Mouse (Mus musculus): ENCODE measurements around the gene Cdhr3. TPM values are rescaled to one million over a fixed set of nuclear protein-coding genes. Genes with fewer than 3 reads are reported as not detected.
"Not testable (repeated sequence)": the region's sequence is repeated elsewhere in the genome, so short reads cannot be mapped to it uniquely, and the experiment has no call there.

Cdhr3 gene
- polyA plus RNA-seq, 1 experiment: not detected

DNA sequence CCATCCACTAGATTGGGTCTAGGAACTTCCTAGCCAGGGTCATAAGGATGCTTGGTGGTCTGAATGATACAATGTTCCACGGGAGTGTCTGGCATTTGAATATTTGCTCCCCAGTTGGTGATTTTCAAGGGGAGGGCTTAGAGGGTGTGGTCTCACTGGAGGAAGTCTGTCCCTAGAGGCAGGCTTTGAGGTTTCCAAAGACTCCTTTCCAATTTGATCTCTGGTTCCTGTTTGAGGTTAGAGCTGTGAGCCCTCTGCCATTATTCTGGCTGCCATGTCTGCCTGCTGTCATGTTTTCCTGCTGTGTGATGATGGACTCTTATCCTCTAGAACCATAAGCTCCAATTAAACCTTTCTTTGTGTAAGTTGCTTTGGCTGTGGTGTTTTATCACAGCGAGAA lies 29.4 kb downstream of the Cdhr3 start:
- Histone ChIP-seq H3K79me2 (ENCODE audit: control insufficient read depth, insufficient read depth) (no peaks in the 10 kb centered on the region), H3ac (ENCODE audit: control insufficient read depth, insufficient read length, low read depth) (no peak overlapping the region), H3K4me3 (ENCODE audit: insufficient read depth, poor library complexity, severe bottlenecking) (no peak overlapping the region), H3K27me3 (ENCODE audit: control insufficient read depth, insufficient read depth, insufficient read length) (no peaks in the 10 kb centered on the region), H3K79me3 (ENCODE audit: low read depth) (no peaks in the 10 kb centered on the region), H3K36me3 (ENCODE audit: control insufficient read depth, insufficient read depth) (no peaks in the 10 kb centered on the region)
- TF ChIP-seq CTCF (IDR thresholded peaks at IDR 0.05; ENCODE audit: control insufficient read depth, insufficient read depth, insufficient read length): no peak
- no peak for TF ChIP-seq CEBPB (IDR thresholded peaks at IDR 0.05; ENCODE audit: low read depth)

DNA sequence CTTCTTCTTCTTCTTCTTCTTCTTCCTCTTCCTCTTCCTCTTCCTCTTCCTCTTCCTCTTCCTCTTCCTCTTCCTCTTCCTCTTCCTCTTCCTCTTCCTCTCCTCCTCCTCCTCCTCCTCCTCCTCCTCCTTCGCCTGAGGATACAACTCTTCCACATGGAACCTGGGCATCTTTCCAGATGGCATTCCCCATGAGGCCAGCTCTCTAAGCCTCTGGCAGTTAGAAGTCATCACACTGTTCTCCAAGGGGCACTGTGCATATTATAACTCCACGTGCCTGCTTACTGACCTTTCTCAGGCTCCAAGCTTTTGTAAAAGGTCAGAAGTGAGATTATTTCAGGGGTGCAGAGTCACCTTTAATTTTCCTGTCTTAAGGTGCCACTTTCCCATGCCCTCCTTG lies 30.3 kb downstream of the Cdhr3 start:
- H3K36me3 ChIP-seq (ENCODE audit: control insufficient read depth, insufficient read depth); H3K79me2 ChIP-seq (ENCODE audit: control insufficient read depth, insufficient read depth); H3K27me3 ChIP-seq (ENCODE audit: control insufficient read depth, insufficient read depth, insufficient read length); H3K4me3 ChIP-seq (ENCODE audit: insufficient read depth, poor library complexity, severe bottlenecking); H3ac ChIP-seq (ENCODE audit: control insufficient read depth, insufficient read length, low read depth); H3K79me3 ChIP-seq (ENCODE audit: low read depth): not testable (repeated sequence)

DNA sequence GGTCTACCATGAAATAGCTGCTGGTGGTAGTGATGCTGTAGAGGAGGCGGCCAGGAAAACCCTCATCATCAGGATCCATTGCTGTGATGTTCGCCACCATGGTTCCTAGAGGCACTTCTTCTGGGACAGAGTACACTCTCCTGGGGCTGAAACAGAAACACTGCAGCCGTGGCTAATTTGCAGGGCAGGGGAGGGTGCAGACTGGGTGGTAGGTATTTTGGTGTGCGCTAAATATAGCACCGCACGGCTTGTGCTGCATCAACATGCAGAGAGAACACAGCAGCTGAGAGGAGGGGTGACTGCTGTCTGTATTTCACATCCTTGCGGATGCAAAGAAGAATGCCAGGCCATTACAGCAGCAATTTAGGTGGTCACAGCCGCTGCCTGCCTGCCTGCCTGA lies 31.0 kb downstream of the Cdhr3 start:
- no peaks in the 10 kb centered on the region for H3K79me3 ChIP-seq (ENCODE audit: low read depth)
- TF ChIP-seq CTCF (IDR thresholded peaks at IDR 0.05; ENCODE audit: control insufficient read depth, insufficient read depth, insufficient read length) (no peak), MYOD1 (IDR thresholded peaks at IDR 0.05; ENCODE audit: control insufficient read depth, insufficient read length, low read depth) (no peak), CEBPB (IDR thresholded peaks at IDR 0.05; ENCODE audit: low read depth) (no peak), USF1 (IDR thresholded peaks at IDR 0.05; ENCODE audit: low read depth) (no peak), MYOG (IDR thresholded peaks at IDR 0.05; ENCODE audit: control insufficient read depth, extremely low read depth, insufficient read length) (no peak), MAX (IDR thresholded peaks at IDR 0.05) (no peak), FOSL1 (IDR thresholded peaks at IDR 0.05; ENCODE audit: insufficient read depth, low read length, poor library complexity, severe bottlenecking) (no peak)
- H3ac ChIP-seq (ENCODE audit: control insufficient read depth, insufficient read length, low read depth): no peak overlapping the region
- H3K36me3 ChIP-seq (ENCODE audit: control insufficient read depth, insufficient read depth): no peaks in the 10 kb centered on the region
- H3K79me2 ChIP-seq (ENCODE audit: control insufficient read depth, insufficient read depth): no peaks in the 10 kb centered on the region
- no peaks in the 10 kb centered on the region for H3K27me3 ChIP-seq (ENCODE audit: control insufficient read depth, insufficient read depth, insufficient read length)
- no peak overlapping the region for H3K4me3 ChIP-seq (ENCODE audit: insufficient read depth, poor library complexity, severe bottlenecking)

DNA sequence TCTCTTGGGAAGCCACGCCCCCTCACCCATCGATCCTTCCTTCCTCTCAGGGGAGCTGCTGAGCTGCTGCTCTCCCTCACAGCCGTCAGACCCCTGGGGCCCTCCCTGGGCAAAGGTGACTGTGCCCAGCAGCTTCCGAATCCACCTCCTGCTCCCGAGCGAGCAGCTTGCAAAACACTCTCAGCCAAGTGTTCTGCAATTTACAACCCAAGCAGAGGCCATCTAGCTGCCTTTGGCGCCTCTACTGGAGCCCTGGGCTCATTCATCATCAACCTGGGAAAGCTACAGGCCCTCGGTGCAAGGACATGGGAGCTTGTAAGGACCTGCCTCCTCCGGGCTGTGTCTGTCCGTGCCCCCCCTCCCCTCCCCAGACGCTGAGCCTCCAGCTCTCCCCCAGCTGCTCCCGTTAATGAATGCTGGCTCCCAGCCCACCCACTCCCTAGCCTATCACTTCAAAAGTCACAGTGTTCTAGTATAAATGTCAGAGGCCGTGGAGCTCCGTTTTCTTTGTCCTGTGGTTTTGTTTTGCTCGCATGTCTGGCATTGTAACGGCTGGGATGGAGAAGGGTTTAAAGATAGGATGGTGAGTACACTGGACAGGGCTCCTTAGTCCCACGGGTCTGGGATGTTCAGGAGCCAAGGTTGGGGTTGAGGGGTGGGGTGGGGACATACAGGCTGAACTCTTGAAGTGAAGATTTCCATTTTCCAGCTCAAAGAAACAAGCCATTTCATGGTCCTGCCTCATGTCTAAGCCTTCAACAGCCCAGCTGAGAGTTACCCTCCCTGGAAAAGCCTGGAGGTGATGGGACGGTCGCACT lies 35.2 kb downstream of the Cdhr3 start:
- Histone ChIP-seq H3K79me3 (ENCODE audit: low read depth) (no peaks in the 10 kb centered on the region), H3K36me3 (ENCODE audit: control insufficient read depth, insufficient read depth) (no peaks in the 10 kb centered on the region), H3K27me3 (ENCODE audit: control insufficient read depth, insufficient read depth, insufficient read length) (no peaks in the 10 kb centered on the region), H3K4me3 (ENCODE audit: insufficient read depth, poor library complexity, severe bottlenecking) (no peak overlapping the region), H3K79me2 (ENCODE audit: control insufficient read depth, insufficient read depth) (no peaks in the 10 kb centered on the region), H3ac (ENCODE audit: control insufficient read depth, insufficient read length, low read depth) (no peak overlapping the region)
- TF ChIP-seq MYOG (IDR thresholded peaks at IDR 0.05; ENCODE audit: control insufficient read depth, extremely low read depth, insufficient read length) (no peak), MAX (IDR thresholded peaks at IDR 0.05) (no peak)

DNA sequence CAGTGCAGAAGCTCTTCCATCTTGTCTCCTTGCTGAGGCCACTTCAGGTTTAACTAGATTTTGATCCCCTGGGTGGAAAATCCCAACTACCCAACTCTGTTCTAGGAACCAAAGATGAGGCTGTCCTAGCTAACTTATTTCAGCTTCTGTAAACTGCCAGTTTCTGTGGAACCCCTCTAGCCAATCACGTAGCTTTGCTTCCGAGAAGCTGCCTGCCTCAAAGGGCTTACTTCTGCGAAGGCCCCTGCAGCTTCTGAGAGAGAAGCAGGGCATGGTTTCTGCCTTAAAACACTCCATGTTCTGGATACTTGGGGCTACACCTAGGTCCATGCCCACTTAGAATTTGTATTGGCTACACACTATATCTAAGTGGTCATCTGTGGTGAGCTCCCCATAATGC lies 36.1 kb downstream of the Cdhr3 start:
- Histone ChIP-seq H3K4me3 (ENCODE audit: insufficient read depth, poor library complexity, severe bottlenecking) (no peak overlapping the region), H3K79me3 (ENCODE audit: low read depth) (no peaks in the 10 kb centered on the region), H3K36me3 (ENCODE audit: control insufficient read depth, insufficient read depth) (no peaks in the 10 kb centered on the region), H3K79me2 (ENCODE audit: control insufficient read depth, insufficient read depth) (no peaks in the 10 kb centered on the region), H3ac (ENCODE audit: control insufficient read depth, insufficient read length, low read depth) (no peak overlapping the region), H3K27me3 (ENCODE audit: control insufficient read depth, insufficient read depth, insufficient read length) (no peaks in the 10 kb centered on the region)
- TF ChIP-seq USF1 (IDR thresholded peaks at IDR 0.05; ENCODE audit: low read depth) (no peak), CEBPB (IDR thresholded peaks at IDR 0.05; ENCODE audit: low read depth) (no peak), MAX (IDR thresholded peaks at IDR 0.05) (no peak), MYOG (IDR thresholded peaks at IDR 0.05; ENCODE audit: control insufficient read depth, extremely low read depth, insufficient read length) (no peak), FOSL1 (IDR thresholded peaks at IDR 0.05; ENCODE audit: insufficient read depth, low read length, poor library complexity, severe bottlenecking) (no peak), MYOD1 (IDR thresholded peaks at IDR 0.05; ENCODE audit: control insufficient read depth, insufficient read length, low read depth) (no peak), CTCF (IDR thresholded peaks at IDR 0.05; ENCODE audit: control insufficient read depth, insufficient read depth, insufficient read length) (no peak)

DNA sequence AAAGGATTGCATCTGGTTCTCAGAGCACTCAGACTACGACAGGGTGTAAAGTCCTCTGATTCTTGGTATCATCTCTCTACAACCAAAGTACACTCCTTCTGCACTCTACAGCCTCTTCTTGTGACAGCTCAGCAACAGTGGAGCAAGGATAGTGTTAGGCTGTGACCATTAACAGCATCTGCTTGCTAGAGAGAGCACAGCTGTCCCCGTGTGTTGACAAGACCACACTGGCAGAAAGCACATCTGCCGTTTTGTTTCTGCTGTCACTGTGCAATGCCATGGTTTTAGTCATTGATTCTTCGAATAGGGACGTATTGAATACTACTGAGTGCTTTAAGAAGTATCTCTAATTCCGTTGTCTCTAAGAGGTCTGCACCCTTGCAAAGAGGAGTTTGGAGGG lies 36.6 kb downstream of the Cdhr3 start:
- H3K79me3 ChIP-seq (ENCODE audit: low read depth): no peaks in the 10 kb centered on the region
- H3ac ChIP-seq (ENCODE audit: control insufficient read depth, insufficient read length, low read depth): no peak overlapping the region
- TF ChIP-seq MYOG (IDR thresholded peaks at IDR 0.05; ENCODE audit: control insufficient read depth, extremely low read depth, insufficient read length): no peak
- TF ChIP-seq MYOD1 (IDR thresholded peaks at IDR 0.05; ENCODE audit: control insufficient read depth, insufficient read length, low read depth): peak; percentile 36
- TF ChIP-seq CEBPB (IDR thresholded peaks at IDR 0.05; ENCODE audit: low read depth): no peak
- H3K36me3 ChIP-seq (ENCODE audit: control insufficient read depth, insufficient read depth): no peaks in the 10 kb centered on the region
- no peak overlapping the region for H3K4me3 ChIP-seq (ENCODE audit: insufficient read depth, poor library complexity, severe bottlenecking)
- H3K27me3 ChIP-seq (ENCODE audit: control insufficient read depth, insufficient read depth, insufficient read length): no peaks in the 10 kb centered on the region
- no peaks in the 10 kb centered on the region for H3K79me2 ChIP-seq (ENCODE audit: control insufficient read depth, insufficient read depth)

All from C2C12 (cell line).